Mouse (Mus musculus) bone marrow macrophage, adult 2 months (primary cell): ENCODE data around the gene Ndufb10.
"Not testable (repeated sequence)": the region's sequence is repeated elsewhere in the genome, so short reads cannot be mapped to it uniquely, and the experiment has no call there.

ENCODE experiments used
- CTCF ChIP-seq: IDR thresholded peaks from 2 replicates; pipeline ENCODE4 v1.5.1; 2012; ENCODE audit warnings: low read depth, mild to moderate bottlenecking, low read length, moderate library complexity
- POLR2A ChIP-seq: IDR thresholded peaks from 2 replicates; pipeline ENCODE4 v1.6.1; 2012; ENCODE audit warnings: mild to moderate bottlenecking, low read depth, low read length, borderline replicate concordance

DNA sequence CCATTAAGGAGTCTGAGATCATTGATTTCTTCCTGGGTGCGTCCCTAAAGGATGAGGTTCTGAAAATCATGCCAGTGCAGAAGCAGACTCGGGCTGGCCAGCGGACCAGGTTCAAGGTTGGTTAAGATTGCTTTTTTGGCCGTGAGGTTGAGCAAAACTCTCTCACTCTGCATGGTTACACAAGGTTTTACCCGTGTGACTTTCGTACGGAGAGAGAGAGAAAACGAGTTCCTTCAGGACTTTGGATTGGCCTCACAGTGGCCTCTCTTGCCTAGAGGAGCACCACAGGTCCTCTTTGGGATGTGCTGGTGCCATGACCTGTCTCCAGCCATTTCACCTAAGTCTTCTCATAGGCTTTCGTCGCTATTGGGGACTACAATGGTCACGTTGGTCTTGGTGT is 3.7 kb downstream of the Ndufb10 start:
- not testable (repeated sequence) for TF ChIP-seq CTCF, POLR2A
